Mouse (Mus musculus) induced T-regulatory cell, adult 2 months (primary cell): ENCODE results near the gene Asic2.

ENCODE experiments used
- DNase-seq: peaks from one replicate; pipeline ENCODE4 v3.0.0-alpha.2; 2012; ENCODE audit warnings: low read depth

Gene Asic2

DNA sequence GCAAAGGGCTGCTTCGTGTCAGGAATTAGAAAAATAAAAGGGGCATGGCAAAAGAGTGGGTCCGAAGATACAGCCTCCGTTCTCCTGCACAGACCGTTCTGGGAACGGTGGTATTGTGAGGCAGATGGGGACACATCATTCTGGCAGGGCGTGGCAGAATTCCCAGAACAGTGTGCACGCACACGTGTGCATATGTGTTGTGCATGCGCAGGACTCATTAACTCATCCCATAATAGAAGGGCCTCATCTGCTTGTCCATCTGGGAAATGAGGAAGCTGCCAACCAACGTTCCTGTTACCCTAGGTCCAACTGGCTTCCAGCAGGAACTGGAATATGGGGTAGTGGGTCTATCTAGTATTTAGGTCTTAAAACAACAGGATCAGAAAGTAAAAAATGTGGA lies 455.8 kb downstream of the Asic2 start:
- DNase-seq: no peak

DNA sequence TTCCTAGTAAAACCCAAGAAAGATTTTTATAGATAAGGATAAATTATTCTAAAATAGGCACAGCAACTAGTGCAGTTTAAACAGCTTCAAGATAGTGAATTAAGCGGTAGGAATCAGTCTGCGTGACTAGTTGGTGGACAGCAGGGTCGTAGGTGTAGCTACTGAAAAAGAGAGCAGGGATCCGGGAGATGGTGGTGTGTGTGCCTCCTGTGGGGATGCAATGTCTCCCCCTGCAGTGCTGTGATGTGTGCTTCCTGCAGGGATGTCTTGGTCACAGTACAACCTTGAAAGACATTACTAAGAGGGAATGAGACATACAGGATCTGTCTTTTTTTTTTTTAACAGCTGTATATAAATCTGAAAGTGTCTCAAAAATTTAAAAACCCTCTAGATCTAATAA lies 456.9 kb downstream of the Asic2 start:
- DNase-seq: no peak

DNA sequence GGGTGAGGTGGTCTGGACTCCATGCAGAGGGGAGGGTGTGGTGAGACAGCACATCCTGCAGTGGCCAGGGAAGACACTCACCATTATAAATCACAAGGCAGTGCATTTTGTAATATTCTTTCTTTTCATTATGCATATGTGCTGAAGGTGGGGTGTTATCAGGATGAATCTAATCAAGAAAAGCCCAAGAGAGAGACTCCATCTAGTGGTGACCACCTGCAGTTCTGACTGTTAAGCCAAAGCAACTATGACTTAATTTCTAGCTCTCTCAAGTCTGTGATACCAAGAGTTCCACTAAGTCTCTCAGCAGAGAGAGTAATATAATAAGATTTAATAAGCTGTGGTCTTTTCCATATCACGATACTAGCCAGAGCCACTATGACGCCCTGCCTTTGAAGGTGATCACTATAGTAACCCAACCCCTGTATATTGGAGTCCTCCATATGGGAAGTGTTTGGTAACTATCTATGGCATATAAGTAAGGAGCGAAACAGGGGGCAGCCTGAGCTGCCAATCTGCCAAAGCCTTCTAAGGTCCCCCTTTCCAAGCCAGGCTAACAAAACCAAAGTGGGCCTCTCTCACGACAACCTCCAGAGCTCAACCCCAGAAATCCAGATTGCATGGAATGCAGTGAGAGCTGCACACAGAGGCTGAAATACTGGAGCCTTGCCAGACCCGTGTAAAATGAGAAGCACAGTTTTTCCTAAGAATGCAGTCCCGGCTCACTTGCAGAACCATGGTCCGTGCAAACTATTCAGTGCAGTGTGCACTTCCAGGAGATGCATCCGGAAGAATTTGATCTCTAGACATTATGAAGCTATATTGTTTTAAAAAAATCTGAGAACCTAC lies 459.6 kb downstream of the Asic2 start:
- no peak for DNase-seq

DNA sequence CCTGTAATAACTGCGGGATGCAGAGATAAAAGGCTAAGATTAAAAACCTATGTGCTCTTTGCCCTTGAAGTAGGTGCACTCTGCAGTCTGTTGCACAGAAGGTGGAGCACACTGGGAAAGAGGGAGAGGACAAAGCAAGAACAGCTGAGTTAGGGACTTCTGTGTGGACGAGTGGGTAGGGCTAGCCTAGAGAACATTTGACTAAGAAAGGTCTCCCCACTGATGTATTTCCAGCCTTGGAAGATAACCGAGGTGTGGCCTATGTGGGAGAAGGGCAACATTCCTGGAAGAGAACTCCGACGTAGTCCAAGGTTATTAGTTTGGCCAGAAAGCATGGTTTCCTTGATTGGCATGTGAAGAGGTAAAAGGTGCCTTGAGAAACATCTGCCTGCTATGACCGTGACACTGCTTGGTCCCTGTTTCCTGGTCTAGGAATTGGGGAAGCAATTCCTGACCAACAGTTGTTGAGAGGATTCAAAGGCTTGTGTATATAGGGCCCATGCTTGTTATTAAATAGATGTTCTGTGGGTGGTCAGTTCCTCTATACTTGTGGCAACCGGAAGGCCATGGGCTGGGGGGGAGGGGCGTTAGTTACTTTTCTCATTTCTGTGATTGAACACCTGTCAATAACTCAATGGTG lies 463.3 kb downstream of the Asic2 start:
- DNase-seq: no peak

DNA sequence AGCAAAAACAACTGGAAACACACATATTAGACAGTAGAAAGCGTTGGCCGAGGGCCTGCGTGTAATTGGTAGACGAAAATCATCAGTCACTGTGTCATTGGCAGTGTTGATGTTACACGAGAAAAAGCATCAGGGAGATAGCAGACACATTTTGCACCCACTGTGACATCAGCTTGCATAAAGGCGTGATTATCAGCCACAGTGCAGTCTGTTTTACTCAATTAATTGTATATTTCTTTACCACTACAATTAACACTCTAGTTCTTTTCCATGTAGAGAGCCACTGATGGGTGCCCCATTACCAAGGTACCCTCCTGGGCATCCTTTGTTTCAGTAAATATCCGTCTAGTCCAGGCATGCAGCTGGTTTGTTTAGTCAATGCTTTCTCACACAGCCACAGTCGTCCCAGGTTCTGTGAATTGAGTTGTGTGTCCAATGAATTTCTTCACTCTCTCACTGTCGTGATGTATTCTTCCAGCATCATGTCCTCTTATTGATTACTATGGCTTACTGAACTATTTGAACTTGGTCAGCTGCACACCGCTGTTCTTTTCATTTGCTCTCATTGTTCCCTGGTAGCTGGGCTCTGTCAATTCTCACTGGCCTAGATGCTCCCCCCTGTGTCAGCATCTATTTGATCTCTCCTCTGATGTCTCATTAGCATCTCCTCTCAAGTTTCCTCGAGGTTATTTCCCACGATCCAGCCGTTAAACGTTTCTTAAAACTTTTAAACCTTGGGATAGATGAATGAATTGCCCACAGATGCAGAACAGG lies 466.6 kb downstream of the Asic2 start:
- no peak for DNase-seq

DNA sequence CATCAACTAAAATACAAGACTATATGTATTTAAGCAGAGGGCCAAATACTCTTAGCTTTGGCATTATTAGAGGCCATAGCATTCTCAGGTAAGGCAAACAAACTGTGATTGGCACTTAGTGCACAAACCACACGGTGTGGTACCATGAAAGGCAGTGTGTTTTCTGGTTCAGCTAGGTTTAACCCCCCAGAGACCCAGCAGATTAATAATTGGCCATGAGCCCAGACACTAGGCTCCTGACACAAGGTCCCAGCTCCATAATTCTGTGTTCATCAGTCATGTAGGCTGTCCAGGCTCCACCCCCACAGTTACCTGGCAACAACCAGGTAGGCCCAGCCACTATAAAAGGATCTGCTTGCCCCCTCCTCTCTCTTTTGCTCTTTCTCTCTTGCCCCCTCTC lies 469.3 kb downstream of the Asic2 start:
- no peak for DNase-seq

DNA sequence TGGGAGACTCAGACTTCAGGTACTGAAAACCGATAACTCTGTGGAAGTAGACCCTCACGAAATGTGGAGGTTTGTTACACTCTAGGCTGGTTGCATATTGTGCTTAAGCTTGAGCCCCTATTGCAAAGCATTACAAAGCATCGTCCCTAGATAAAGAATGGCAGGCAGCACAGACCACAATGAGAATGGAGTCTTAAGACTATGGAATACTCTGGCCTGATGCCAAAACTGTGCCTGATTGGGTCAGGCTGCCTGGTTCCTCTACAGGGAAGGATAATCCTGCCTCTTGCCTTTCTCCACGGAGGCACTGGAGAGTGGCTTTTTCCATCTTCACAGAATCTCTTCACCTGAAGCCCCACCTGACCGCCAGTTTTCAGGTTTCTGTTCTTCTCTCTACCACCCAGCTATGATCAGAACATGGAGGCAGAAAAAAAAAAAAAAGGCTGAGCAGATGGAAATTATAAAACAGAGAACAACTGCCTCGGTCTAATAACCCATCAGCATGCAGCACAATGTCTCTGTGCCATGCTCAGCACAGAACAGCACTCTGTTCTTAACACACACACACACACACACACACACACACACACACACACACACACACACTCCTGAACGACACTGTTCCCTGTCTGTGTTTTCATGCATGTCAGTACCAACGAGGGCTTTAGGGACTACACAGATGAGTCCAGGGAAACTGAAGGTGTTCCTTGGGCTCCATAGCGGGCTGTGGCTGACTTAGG lies 470.4 kb downstream of the Asic2 start:
- DNase-seq: no peak

DNA sequence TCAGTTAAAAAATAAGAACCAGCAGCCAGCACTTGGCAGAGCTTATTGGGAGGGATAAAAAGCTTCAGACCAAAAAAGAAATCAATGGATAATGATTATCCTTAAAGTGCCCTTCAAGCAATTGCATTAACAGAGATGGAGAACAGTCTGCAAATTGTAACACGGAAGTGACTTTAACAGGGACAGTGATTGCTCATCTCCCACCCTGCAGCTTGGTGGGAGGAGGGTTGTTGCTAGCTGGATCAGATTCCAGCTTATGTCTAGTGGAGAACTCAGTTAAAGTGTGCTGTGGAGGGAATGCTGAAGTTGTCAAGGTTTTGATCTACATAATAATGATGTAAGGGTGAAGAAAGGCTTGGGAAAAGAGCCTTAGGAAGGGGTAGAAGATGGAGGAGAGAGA lies 471.8 kb downstream of the Asic2 start:
- DNase-seq: no peak

DNA sequence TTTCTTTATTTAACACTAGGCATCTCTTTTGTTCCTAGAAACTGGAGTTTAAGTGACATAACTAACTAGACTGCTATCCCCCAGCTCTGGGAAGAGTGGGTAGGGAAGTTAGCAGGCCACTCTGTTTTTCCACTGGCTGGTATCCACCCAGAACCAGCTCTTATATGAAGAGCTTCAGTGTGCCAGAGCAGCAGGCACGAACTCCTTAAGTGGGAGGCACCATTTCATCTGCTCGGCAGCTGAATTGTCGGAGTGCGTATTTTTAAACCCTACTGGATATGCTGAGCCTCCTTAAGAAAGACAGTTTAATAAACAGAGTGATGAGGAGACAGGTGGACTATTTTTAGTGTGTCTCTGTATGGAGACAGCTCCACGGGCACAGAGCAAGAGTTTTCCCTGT lies 475.9 kb downstream of the Asic2 start:
- no peak for DNase-seq

DNA sequence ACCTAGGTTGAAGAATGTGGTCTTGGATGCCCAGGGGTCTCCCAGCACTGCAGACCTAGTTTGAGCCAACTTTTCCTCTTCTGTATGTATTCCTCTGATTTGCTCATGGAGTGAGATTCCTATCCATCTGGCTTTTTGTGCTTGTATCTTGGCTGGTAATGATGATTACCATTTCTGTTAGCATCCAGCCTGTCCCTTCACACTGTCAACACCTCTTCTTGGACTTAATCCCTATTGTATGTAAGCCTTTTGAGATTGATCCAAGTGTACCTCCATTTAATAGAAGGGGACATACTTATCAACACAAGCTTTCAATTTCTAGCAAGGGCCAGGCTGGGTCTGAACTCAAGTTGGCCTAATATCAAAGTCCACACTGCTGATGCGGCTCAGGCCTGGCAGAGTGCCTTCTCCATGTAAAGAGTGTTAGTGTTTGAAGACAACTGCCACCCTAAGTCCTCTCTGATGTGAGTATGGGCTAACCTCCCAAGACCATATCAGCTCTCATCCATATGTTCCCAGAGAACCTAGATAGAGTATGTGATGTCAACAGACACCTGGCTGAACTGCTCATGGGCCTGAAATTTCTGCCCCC lies 479.0 kb downstream of the Asic2 start:
- no peak for DNase-seq

DNA sequence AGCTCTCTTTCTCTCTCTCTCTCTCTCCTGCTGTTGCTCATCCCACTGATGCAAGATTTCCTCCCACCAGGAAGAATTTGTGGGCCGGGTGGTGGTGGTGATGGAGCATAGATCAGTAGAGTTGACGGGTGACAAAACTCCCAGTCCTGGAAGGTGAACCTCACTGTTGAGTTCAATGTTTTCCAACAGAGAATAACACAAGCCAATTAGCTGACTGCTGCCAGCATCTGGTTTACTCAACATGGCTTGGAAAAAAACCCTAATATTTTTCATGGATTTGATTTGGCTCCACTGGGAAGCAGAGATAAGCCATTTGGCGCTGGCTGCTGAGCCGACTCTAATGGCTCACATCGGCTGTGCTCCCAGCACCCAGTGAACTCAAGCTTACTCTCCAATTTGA lies 479.6 kb downstream of the Asic2 start:
- DNase-seq: no peak

DNA sequence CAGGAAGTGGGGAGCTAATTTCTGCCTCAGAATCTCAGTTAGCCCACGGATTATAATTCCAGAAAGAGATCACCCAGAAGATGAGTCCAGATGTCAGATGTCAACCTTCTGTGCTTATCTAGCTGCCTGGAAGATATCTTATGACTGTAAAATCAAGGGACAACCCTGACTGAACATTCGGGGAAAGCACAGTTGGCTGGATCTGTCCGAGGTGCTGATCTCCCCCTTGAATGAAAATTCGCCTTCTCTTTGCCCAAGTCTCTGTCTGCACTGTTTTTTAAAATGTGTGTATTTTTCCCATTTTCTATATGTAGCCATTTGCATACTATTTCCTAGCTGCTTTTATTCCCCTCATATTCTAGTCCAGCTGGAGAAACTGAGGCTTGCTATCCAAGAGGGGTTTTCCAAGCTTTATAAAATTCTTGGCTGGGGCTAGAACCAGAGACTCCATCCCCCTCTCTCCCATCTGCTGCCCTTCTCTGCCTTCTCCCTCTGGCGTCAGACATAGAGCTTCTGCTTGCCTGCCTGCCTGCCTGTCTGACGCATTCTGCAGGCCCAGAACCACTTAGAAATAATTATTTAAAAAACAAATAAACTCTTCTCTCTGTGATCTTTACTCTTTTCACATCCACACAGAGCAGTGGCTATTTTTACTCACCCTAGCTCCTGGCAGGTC lies 481.9 kb downstream of the Asic2 start:
- DNase-seq: no peak

DNA sequence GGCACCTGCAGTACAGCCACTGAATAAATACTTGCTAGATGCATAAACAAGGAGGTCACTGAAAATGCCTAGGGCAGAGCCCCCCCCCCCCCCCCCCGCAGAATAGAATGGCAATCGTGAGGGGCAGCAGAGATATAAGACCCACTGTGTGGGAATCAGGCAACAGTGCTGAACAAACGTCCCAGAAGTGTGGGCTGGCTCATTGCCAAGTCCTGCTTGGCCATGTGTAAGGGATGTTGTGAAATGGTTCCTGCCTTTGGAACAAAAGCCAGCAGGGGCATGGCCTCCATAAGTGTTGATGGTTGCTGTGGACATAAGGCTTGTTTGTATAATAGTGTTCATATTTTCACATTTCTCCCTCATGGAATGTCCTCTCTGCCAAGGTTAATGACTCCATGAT lies 487.1 kb downstream of the Asic2 start:
- DNase-seq: no peak

DNA sequence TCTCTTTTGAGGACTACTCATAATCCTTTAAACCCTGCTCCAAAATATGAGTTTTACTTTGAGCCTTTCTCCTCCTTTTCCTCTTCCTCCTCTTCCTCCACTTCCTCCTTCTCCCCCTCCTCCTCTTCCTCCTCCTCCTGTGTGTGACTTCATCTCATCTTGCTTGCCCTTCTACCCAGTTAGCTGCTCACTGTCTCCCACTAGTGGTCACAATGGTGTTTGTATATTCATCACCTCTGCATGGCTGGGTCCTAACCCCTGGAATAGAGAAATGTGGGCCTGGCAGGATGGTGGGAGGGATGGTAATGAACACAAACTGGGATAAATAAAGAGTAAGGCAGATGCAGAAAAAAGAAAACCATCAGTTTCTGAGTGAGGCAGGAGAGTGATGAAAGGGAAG lies 492.0 kb downstream of the Asic2 start:
- DNase-seq: peak; percentile 1

DNA sequence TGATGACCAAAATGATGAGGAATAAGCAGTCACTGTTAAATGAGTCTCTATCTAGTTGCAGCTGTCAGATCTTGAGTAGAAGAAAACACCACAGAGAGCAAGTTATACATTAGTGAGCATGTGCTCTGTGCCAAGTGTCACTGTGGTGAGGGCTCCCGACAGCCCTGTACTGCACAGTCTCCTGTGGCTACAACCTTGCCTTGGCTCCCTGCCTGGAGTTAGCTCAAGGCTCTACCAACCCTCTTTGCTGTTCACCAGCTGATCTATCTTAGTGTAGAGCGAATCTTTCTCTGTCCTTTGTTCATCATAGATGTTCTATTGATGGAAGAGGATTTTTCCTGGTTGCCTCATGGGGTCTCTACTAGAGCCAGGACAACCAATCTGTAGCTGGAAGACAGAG lies 494.1 kb downstream of the Asic2 start:
- DNase-seq: no peak

DNA sequence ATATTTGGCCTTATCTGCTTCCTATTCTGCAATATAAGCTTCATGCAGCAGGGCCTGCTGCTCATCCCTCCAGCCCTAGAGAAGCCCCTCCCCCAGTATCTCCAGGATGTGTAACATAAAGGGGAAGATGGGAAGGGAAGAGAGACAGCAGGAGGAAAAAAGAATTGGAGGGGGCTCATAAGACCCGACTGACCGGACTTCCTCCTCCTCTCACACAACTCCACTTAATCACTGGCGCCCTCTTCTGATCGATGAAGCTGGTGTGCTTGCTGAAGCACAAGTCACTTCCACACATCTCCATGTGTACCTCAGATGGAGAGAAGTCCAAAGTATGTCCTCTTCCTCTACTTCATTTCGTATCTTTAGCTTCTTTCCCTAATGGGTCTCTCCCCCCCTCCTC lies 506.1 kb downstream of the Asic2 start:
- DNase-seq: peak; percentile 1

DNA sequence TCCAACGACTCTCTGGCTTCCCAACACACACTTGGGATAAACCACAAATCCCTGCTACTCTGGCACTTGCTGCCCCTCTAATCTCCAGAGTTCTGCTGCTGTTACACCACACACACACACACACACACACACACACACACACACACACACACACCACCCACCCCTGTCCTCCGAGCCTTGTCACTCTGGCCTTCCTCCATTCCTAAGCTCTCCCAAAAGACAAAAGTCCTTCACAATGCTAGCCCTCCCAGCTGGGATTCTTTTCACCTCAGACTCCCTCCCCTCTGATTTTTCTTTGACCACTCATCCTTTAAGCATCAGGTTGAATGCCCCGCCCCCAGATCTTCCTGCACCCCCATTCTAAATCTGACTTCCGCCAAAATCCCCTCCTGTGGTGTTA lies 506.5 kb downstream of the Asic2 start:
- no peak for DNase-seq

DNA sequence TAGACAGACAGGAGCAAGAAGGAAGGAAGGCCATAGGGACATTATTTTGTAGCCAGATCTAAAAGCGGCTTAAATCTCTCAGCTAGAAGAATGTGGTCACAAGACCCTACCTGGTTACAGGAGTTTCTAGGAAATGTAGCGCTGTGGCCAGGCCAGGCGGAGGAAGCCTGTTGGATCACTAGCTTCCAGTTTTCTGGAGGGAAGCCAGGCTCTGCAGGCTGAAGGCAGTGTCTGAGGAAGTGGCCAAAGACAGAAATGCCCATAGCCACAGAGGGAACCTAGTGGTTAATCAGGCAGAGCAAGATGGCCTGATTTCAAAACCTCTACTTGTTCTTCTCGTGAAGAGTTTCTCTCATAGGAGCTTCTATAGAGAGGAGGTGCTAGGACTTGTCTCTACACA lies 513.3 kb downstream of the Asic2 start:
- no peak for DNase-seq

DNA sequence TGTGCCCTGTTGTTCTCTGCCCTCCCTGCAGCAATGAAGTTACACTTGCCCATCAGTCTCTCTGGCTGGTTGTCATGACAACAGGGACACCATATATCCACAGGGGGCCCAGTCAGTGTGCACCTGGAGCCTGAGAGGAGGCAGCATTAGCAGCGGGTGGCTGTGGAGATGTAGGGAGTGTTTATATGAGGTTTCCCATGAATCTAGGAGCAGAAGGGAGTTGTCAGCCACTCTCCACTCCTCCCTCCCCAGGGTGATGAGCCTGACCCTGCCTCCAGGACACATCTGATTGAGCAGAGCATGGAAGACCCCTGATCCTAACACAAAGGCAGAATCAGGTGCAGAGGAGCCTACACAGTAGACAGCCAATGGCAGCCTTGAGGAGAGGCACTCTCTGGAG lies 514.1 kb downstream of the Asic2 start:
- DNase-seq: no peak

DNA sequence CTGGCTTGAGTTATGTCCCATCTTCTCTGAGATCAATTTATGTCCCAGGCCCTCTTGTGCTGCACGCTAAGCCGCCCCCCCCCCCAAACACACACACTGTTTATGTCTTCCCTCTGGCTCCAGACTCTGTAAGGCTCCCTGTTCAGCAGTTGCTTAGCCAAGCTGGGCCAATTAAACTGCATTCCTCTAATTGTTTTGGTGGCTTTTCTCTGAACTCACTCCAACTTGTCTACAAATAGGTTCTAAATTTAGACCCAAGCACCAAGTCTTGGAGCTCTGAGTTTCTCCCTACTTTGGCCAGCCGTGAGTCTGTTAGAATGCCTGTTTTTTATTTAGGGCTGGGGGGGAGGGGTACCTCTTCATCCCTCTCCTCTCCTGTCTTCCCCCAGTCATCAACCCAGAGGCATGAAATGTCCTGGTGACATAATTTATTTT lies 519.0 kb downstream of the Asic2 start:
- DNase-seq: no peak

DNA sequence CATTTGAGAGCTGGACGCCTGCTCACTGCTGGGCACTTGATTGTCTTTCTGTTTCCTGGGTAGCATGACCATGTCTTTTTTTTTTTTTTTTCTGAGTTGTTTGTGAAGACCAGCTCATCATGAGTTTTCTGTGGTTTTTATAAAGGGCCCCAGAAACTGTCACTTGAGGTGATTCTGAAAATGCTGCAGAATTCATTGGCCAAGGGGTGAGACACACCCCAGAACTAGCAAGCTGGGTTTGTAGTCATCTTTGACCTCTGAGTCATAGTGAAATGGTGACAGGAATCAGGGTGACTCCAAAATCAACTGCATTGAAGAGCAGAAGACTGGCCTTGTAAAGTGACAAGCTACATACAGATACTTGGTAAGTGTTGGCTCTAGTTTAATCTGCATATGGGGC lies 521.9 kb downstream of the Asic2 start:
- peak; percentile 4 for DNase-seq
